Mouse (Mus musculus) E14TG2a.4 (cell line): Measurements from ENCODE around the gene Plekhd1.

Experiments used
- CTCF ChIP-seq: conservative IDR thresholded peaks from 2 replicates; pipeline ENCODE4 v1.5.1; 2014; ENCODE audit warnings: low read length
- NANOG ChIP-seq: IDR thresholded peaks from 2 replicates; pipeline ENCODE4 v1.6.1; 2014; ENCODE audit warnings: borderline replicate concordance, low read length, mixed read lengths
- POU5F1 ChIP-seq: IDR thresholded peaks from 2 replicates; pipeline ENCODE4 v1.6.1; 2014; ENCODE audit warnings: low read length, borderline replicate concordance

DNA sequence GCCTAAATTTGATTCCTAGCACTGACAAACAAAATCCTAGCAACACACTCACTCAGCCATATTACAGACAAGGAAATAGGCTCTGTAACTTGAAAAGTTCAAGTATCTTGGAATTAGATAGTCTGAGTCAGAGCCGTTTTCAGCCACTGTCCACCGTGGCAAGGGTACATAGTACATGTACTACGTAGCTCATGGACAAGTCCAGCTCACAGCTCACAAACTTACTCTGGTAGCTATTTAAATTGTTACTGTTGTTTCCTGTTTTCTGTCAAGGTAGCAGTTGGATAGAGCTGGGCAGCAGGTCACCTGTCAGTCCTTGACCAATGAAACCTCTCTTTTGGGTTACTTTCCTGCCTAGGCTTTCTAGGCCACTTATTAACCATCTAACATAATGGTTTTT lies 46.0 kb upstream of the Plekhd1 start:
- TF ChIP-seq CTCF = no peak
- TF ChIP-seq POU5F1 = no peak
- no peak for TF ChIP-seq NANOG
